In the genomic region with DNA sequence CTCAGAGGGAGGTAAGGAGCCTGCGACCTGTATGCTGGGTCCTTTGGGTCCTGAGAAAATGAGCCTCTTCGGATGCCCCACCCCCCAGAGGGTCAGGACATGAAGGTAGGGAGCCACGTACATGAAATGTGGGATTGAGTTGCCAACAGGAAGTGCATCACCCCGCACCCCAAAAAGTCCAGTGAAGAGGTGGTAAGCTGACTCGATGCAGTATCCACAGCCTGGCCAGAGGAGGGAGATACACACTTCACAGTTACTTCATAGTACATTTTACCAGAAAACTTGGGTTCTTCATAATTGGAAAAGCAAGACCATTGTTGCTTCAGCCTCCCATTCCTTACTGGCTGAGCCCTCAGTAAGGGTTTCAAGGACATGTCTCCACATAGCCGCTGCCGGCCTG, we compare ENCODE assay signal across 18 mouse cellular contexts.
DNase-seq lines count a peak whose midpoint lies in the region; ATAC-seq and TF ChIP-seq lines count a peak whose summit lies in the region.
"Had no signal": no experiment of that assay in that cellular context is flagged by ENCODE, and none has a peak within 500 bp of the region (broad histone marks: within the 10 kb centered on the region; RNA-seq: fewer than 3 reads in every experiment).

No protein-coding gene starts in this region.

- H3K27me3 ChIP-seq in heart, postnatal 0 days (ENCODE audit: control insufficient read depth, insufficient read depth, low read length): no peaks in the 10 kb centered on the region
- no peaks in the 10 kb centered on the region for H3K27me3 ChIP-seq in lung, embryonic 14.5 days (ENCODE audit: insufficient read depth, low read length)
- no peaks in the 10 kb centered on the region for H3K27me3 ChIP-seq in intestine, embryonic 14.5 days (replicated peaks; ENCODE audit: control insufficient read depth, insufficient read depth, low read length)
- H3K27me3 ChIP-seq: liver, embryonic 12.5 days; midbrain, embryonic 15.5 days had no signal

- H3K4me2 ChIP-seq in heart, postnatal 0 days (ENCODE audit: low read depth, low read length): no peak overlapping the region
- H3K4me2 ChIP-seq in lung, embryonic 14.5 days: peak overlapping the region; percentile 38; the same call in 1 of the 2 replicates
- H3K4me2 ChIP-seq in intestine, embryonic 14.5 days (ENCODE audit: low read length): no peak overlapping the region
- H3K4me2 ChIP-seq: liver, embryonic 12.5 days; midbrain, embryonic 15.5 days had no signal

- ATAC-seq in heart, postnatal 0 days (ENCODE audit: insufficient read depth, low read depth): no peak
- ATAC-seq in lung, embryonic 14.5 days (ENCODE audit: insufficient read depth): peak; percentile 39; the same call in 1 of the 2 replicates
- 0 out of 2 replicates have a peak, but pooled peaks have one; percentile 12 for ATAC-seq in intestine, embryonic 14.5 days (replicated peaks; ENCODE audit: low FRiP score, low TSS enrichment, low read depth)
- ATAC-seq: activated CD4-positive, CD25-positive, alpha-beta regulatory T cell, adult 4 months; hindbrain, embryonic 16.5 days; midbrain, embryonic 15.5 days had no signal

- no peak for TF ChIP-seq EP300 in heart, postnatal 0 days (IDR thresholded peaks at IDR 0.05; ENCODE audit: low read depth)

- peaks cover 84% of the 10 kb centered on the region for H3K36me3 ChIP-seq in heart, postnatal 0 days (replicated peaks; ENCODE audit: control insufficient read depth, insufficient read depth, low read length)
- H3K36me3 ChIP-seq in lung, embryonic 14.5 days (ENCODE audit: insufficient read depth): no peaks in the 10 kb centered on the region
- H3K36me3 ChIP-seq in intestine, embryonic 14.5 days (ENCODE audit: control insufficient read depth, insufficient read depth, low read length): no peaks in the 10 kb centered on the region
- H3K36me3 ChIP-seq: limb, embryonic 10.5 days had no signal

- H3K9me3 ChIP-seq in heart, postnatal 0 days (replicated peaks; ENCODE audit: control insufficient read depth, low read length): no peaks in the 10 kb centered on the region
- no peaks in the 10 kb centered on the region for H3K9me3 ChIP-seq in lung, embryonic 14.5 days (ENCODE audit: low read depth, low read length)
- no peaks in the 10 kb centered on the region for H3K9me3 ChIP-seq in intestine, embryonic 14.5 days (ENCODE audit: control insufficient read depth, low read length)
- H3K9me3 ChIP-seq: limb, embryonic 10.5 days; liver, embryonic 12.5 days; midbrain, embryonic 15.5 days had no signal

- no peak overlapping the region for H3K4me3 ChIP-seq in gastrocnemius, adult 2 months
- no peak overlapping the region for H3K4me3 ChIP-seq in heart, postnatal 0 days (ENCODE audit: low read depth, low read length)
- H3K4me3 ChIP-seq in lung, embryonic 14.5 days (ENCODE audit: low read depth, low read length): no peak overlapping the region
- no peak overlapping the region for H3K4me3 ChIP-seq in intestine, embryonic 14.5 days (ENCODE audit: low read depth, low read length)
- H3K4me3 ChIP-seq: limb, embryonic 10.5 days; liver, embryonic 12.5 days; midbrain, embryonic 15.5 days had no signal

- 0 out of 2 replicates have a peak overlapping the region, but pooled peaks have one; percentile 16 for H3K27ac ChIP-seq in gastrocnemius, adult 2 months
- peak overlapping the region; percentile 70 for H3K27ac ChIP-seq in heart, postnatal 0 days (ENCODE audit: low read depth)
- H3K27ac ChIP-seq in lung, embryonic 14.5 days (ENCODE audit: low read depth): peak overlapping the region; percentile 27; the same call in 1 of the 2 replicates
- H3K27ac ChIP-seq in intestine, embryonic 14.5 days (ENCODE audit: low read depth): no peak overlapping the region
- H3K27ac ChIP-seq: limb, embryonic 10.5 days; liver, embryonic 12.5 days; midbrain, embryonic 15.5 days had no signal

- H3K9ac ChIP-seq in heart, postnatal 0 days (replicated peaks; ENCODE audit: low read depth, low read length): no peak overlapping the region
- H3K9ac ChIP-seq in lung, embryonic 14.5 days: no peak overlapping the region
- H3K9ac ChIP-seq in intestine, embryonic 14.5 days (ENCODE audit: low read length): no peak overlapping the region
- H3K9ac ChIP-seq: liver, embryonic 12.5 days; midbrain, embryonic 15.5 days had no signal

- intact Hi-C loops in gastrocnemius, adult 2 months (cut with DNase I): no loop called here
- intact Hi-C loops in gastrocnemius, postnatal 36 days (cut with DNase I): no loop called here

- H3K4me1 ChIP-seq in heart, postnatal 0 days (ENCODE audit: control insufficient read depth, insufficient read depth): peaks cover 23% of the 10 kb centered on the region
- H3K4me1 ChIP-seq in lung, embryonic 14.5 days (ENCODE audit: insufficient read depth): peaks cover 15% of the 10 kb centered on the region
- H3K4me1 ChIP-seq in intestine, embryonic 14.5 days (replicated peaks; ENCODE audit: control insufficient read depth, insufficient read depth, low read length): peaks cover 11% of the 10 kb centered on the region; the same call in 1 of the 2 replicates
- H3K4me1 ChIP-seq: midbrain, embryonic 15.5 days had no signal

- TF ChIP-seq CTCF in gastrocnemius, adult 2 months (IDR thresholded peaks at IDR 0.05): no peak
- TF ChIP-seq CTCF in heart, postnatal 0 days (IDR thresholded peaks at IDR 0.05; ENCODE audit: low read depth): no peak
- TF ChIP-seq CTCF in lung, embryonic 14.5 days (IDR thresholded peaks at IDR 0.05; ENCODE audit: low read depth): peak; percentile 21; the same call in 1 of the 2 replicates

- 46% methylated on average over 7 of the region's 7 CpGs for WGBS in heart, postnatal 0 days
- WGBS in lung, embryonic 14.5 days: 33% methylated on average over 7 of the region's 7 CpGs
- 52% methylated on average over 7 of the region's 7 CpGs for WGBS in intestine, embryonic 14.5 days

- no peak for DNase-seq in gastrocnemius, adult 2 months
- DNase-seq in gastrocnemius, postnatal 36 days: no peak
- no peak for DNase-seq in heart, postnatal 0 days (ENCODE audit: low spot score)
- no peak for DNase-seq in heart, adult 18-20 months
- peak; percentile 36 for DNase-seq in lung, embryonic 14.5 days
- DNase-seq in lung, postnatal 25 days (ENCODE audit: low spot score): no peak
- no peak for DNase-seq in intestine, embryonic 14.5 days (ENCODE audit: low spot score)
- no peak for DNase-seq in adrenal gland, adult (ENCODE audit: inconsistent age in 2 of 2, low spot score in 1 of 2)
- DNase-seq: cerebellum, postnatal 14 days; gastrocnemius, postnatal 10 days; kidney, postnatal 36 days; layer of hippocampus, postnatal 36 days; right cerebral cortex, postnatal 25 days had no signal
